Mouse (Mus musculus) activated CD4-positive, CD25-positive, alpha-beta regulatory T cell, adult 4 months (primary cell): Measurements from ENCODE around the gene Rnase2b. TPM values are rescaled to one million over a fixed set of nuclear protein-coding genes. Genes with fewer than 3 reads are reported as not detected.
"Not testable (repeated sequence)": the region's sequence is repeated elsewhere in the genome, so short reads cannot be mapped to it uniquely, and the experiment has no call there.

Experiments used
- ATAC-seq: one replicate; pipeline ENCODE4 v1.8.0; 2017
- polyA plus RNA-seq, 2 experiments: library from polyadenylated mRNA; unstranded; fragments of 100-300 nt; shearing (Covaris generic); gene quantifications; one replicate each; pipeline ENCODE4 v1.2.1; 2017

The Rnase2b gene
- polyA plus RNA-seq, result not detected

GRCm38 (mm10) chr14:51161976-51162375 lies at the start of gene Rnase2b:
Rnase2b (plus strand) TSS chr14:51162260.
- not testable (repeated sequence) for ATAC-seq

GRCm38 (mm10) chr14:51113476-51113875 lies 48.6 kb upstream of the Rnase2b start:
- ATAC-seq, result no peak

- ATAC-seq, result no peak
These were observed 48.0 kb upstream of the Rnase2b start, which contains the start of gene Eddm3b for GRCm38 (mm10) chr14:51113916-51114560. Eddm3b (plus strand) TSS chr14:51114426.

- no peak for ATAC-seq
These were observed 36.4 kb upstream of the Rnase2b start for GRCm38 (mm10) chr14:51125684-51126083.

- ATAC-seq, result no peak
These were observed 34.3 kb upstream of the Rnase2b start for GRCm38 (mm10) chr14:51127648-51128258.

GRCm38 (mm10) chr14:51128775-51129623 lies 33.1 kb upstream of the Rnase2b start:
- no peak for ATAC-seq

GRCm38 (mm10) chr14:51129624-51129975 lies 32.5 kb upstream of the Rnase2b start:
- ATAC-seq, result no peak

GRCm38 (mm10) chr14:51130315-51130940 lies 31.6 kb upstream of the Rnase2b start:
- ATAC-seq, result no peak

- ATAC-seq, result no peak
These were observed 30.8 kb upstream of the Rnase2b start for GRCm38 (mm10) chr14:51131086-51131815.

- no peak for ATAC-seq
These were observed 29.7 kb upstream of the Rnase2b start for GRCm38 (mm10) chr14:51132372-51132771.

- ATAC-seq, result no peak
These were observed 21.7 kb upstream of the Rnase2b start for GRCm38 (mm10) chr14:51140342-51140741.

GRCm38 (mm10) chr14:51142119-51142518 lies 19.9 kb upstream of the Rnase2b start:
- no peak for ATAC-seq

GRCm38 (mm10) chr14:51142568-51142967 lies 19.5 kb upstream of the Rnase2b start:
- no peak for ATAC-seq

- ATAC-seq, result no peak
These were observed 18.8 kb upstream of the Rnase2b start for GRCm38 (mm10) chr14:51143287-51143686.

GRCm38 (mm10) chr14:51143937-51144336 lies 18.1 kb upstream of the Rnase2b start:
- ATAC-seq, result no peak

- ATAC-seq, result no peak
These were observed 17.6 kb upstream of the Rnase2b start for GRCm38 (mm10) chr14:51144451-51144850.

GRCm38 (mm10) chr14:51145521-51145920 lies 16.5 kb upstream of the Rnase2b start:
- ATAC-seq, result no peak

- no peak for ATAC-seq
These were observed 15.4 kb upstream of the Rnase2b start, which contains the start of gene Rnase1 for GRCm38 (mm10) chr14:51146685-51147084. Rnase1 (minus strand) TSS chr14:51146785.

GRCm38 (mm10) chr14:51148006-51148405 lies 14.1 kb upstream of the Rnase2b start:
- no peak for ATAC-seq

GRCm38 (mm10) chr14:51149164-51149563 lies 12.9 kb upstream of the Rnase2b start:
- no peak for ATAC-seq

GRCm38 (mm10) chr14:51150206-51150831 lies 11.7 kb upstream of the Rnase2b start:
- no peak for ATAC-seq
